Mouse (Mus musculus): Measurements from ENCODE around the gene Fnbp1l. TPM values are rescaled to one million over a fixed set of nuclear protein-coding genes. Genes with fewer than 3 reads are reported as not detected.

Fnbp1l gene
- total and polyA plus RNA-seq, 2 experiments from 2014 or later = 11.9 to 18.0 TPM

- Histone ChIP-seq H3K27ac (ENCODE audit: low read depth) (no peak overlapping the region), H3K4me1 (ENCODE audit: control insufficient read depth, insufficient read depth) (peaks cover 7% of the 10 kb centered on the region), H3K9ac (replicated peaks; ENCODE audit: low read depth, low read length) (no peak overlapping the region), H3K27me3 (ENCODE audit: control insufficient read depth, insufficient read depth, low read length) (no peaks in the 10 kb centered on the region), H3K36me3 (replicated peaks; ENCODE audit: control insufficient read depth, insufficient read depth, low read length) (no peaks in the 10 kb centered on the region; the same call in 1 of the 2 replicates), H3K4me3 (ENCODE audit: low read depth, low read length) (no peak overlapping the region), H3K4me2 (ENCODE audit: low read depth, low read length) (no peak overlapping the region), H3K9me3 (replicated peaks; ENCODE audit: control insufficient read depth, low read length) (no peaks in the 10 kb centered on the region)
- no peak for ATAC-seq (ENCODE audit: insufficient read depth, low read depth)
- TF ChIP-seq EP300 (IDR thresholded peaks at IDR 0.05; ENCODE audit: low read depth) = no peak
- TF ChIP-seq CTCF (IDR thresholded peaks at IDR 0.05; ENCODE audit: low read depth) = no peak
- 90% methylated on average over 4 of the region's 4 CpGs for WGBS
- DNase-seq (ENCODE audit: low spot score) = no peak
Observed at GRCm38 (mm10) chr3:122520875-122521274, 98.6 kb downstream of the Fnbp1l start.

GRCm38 (mm10) chr3:122520365-122520764, 99.2 kb downstream of the Fnbp1l start:
- H3K4me1 ChIP-seq (ENCODE audit: control insufficient read depth, insufficient read depth) = peaks cover 11% of the 10 kb centered on the region
- 81% methylated on average over 3 of the region's 3 CpGs for WGBS
- no peak overlapping the region for H3K4me3 ChIP-seq (ENCODE audit: low read depth, low read length)
- no peak overlapping the region for H3K9ac ChIP-seq (replicated peaks; ENCODE audit: low read depth, low read length)
- no peak overlapping the region for H3K27ac ChIP-seq (ENCODE audit: low read depth)
- no peak for TF ChIP-seq CTCF (IDR thresholded peaks at IDR 0.05; ENCODE audit: low read depth)
- no peak for TF ChIP-seq EP300 (IDR thresholded peaks at IDR 0.05; ENCODE audit: low read depth)
- H3K27me3 ChIP-seq (ENCODE audit: control insufficient read depth, insufficient read depth, low read length) = no peaks in the 10 kb centered on the region
- H3K9me3 ChIP-seq (replicated peaks; ENCODE audit: control insufficient read depth, low read length) = no peaks in the 10 kb centered on the region
- DNase-seq (ENCODE audit: low spot score) (no peak), ATAC-seq (ENCODE audit: insufficient read depth, low read depth) (no peak)
- H3K36me3 ChIP-seq (replicated peaks; ENCODE audit: control insufficient read depth, insufficient read depth, low read length) = no peaks in the 10 kb centered on the region; the same call in 1 of the 2 replicates
- H3K4me2 ChIP-seq (ENCODE audit: low read depth, low read length) = no peak overlapping the region

GRCm38 (mm10) chr3:122519082-122519481, 100.4 kb downstream of the Fnbp1l start:
- Histone ChIP-seq H3K27ac (ENCODE audit: low read depth) (no peak overlapping the region), H3K27me3 (ENCODE audit: control insufficient read depth, insufficient read depth, low read length) (no peaks in the 10 kb centered on the region), H3K4me3 (ENCODE audit: low read depth, low read length) (no peak overlapping the region), H3K36me3 (replicated peaks; ENCODE audit: control insufficient read depth, insufficient read depth, low read length) (no peaks in the 10 kb centered on the region), H3K4me1 (ENCODE audit: control insufficient read depth, insufficient read depth) (peaks cover 16% of the 10 kb centered on the region), H3K9me3 (replicated peaks; ENCODE audit: control insufficient read depth, low read length) (no peaks in the 10 kb centered on the region), H3K9ac (replicated peaks; ENCODE audit: low read depth, low read length) (no peak overlapping the region), H3K4me2 (ENCODE audit: low read depth, low read length) (no peak overlapping the region)
- no peak for DNase-seq (ENCODE audit: low spot score)
- 47% methylated on average over 13 of the region's 13 CpGs for WGBS
- no peak for TF ChIP-seq CTCF (IDR thresholded peaks at IDR 0.05; ENCODE audit: low read depth)
- no peak for TF ChIP-seq EP300 (IDR thresholded peaks at IDR 0.05; ENCODE audit: low read depth)
- ATAC-seq (ENCODE audit: insufficient read depth, low read depth) = no peak

DNA sequence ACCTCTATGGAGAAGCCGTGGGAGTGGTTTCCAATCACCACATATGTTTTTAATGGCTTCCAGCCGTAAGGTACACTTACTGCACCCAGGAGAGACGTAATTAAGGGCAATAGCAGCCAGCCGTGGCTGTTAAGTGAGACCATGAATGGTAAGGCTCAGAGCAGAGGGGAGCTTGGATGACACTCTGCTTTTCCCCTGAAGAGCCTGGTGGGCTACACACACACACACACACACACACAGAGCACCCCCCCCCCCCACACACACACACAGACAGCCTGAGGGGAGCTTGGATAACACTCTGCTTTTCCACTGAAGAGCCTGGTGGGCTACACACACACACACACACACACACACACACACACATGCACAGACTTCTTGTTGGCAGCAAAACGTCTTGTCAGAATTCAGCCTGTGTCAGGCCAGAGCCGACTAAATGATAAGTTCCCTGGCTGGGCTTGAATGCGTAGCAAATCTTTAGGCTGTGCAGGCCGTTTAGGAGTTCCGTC, 101.2 kb downstream of the Fnbp1l start:
- no peak overlapping the region for H3K27ac ChIP-seq (ENCODE audit: low read depth)
- 52% methylated on average over 9 of the region's 9 CpGs for WGBS
- no peaks in the 10 kb centered on the region for H3K36me3 ChIP-seq (replicated peaks; ENCODE audit: control insufficient read depth, insufficient read depth, low read length)
- H3K9ac ChIP-seq (replicated peaks; ENCODE audit: low read depth, low read length) = no peak overlapping the region
- H3K4me2 ChIP-seq (ENCODE audit: low read depth, low read length) = no peak overlapping the region
- ATAC-seq (ENCODE audit: insufficient read depth, low read depth) (peak; percentile 13; the same call in 1 of the 2 replicates), DNase-seq (ENCODE audit: low spot score) (peak; percentile 13)
- no peak overlapping the region for H3K4me3 ChIP-seq (ENCODE audit: low read depth, low read length)
- H3K4me1 ChIP-seq (ENCODE audit: control insufficient read depth, insufficient read depth) = peaks cover 16% of the 10 kb centered on the region
- no peaks in the 10 kb centered on the region for H3K9me3 ChIP-seq (replicated peaks; ENCODE audit: control insufficient read depth, low read length)
- TF ChIP-seq EP300 (IDR thresholded peaks at IDR 0.05; ENCODE audit: low read depth) = no peak
- TF ChIP-seq CTCF (IDR thresholded peaks at IDR 0.05; ENCODE audit: low read depth) = no peak
- H3K27me3 ChIP-seq (ENCODE audit: control insufficient read depth, insufficient read depth, low read length) = no peaks in the 10 kb centered on the region

GRCm38 (mm10) chr3:122517726-122518125, 101.8 kb downstream of the Fnbp1l start:
- ATAC-seq (ENCODE audit: insufficient read depth, low read depth) (no peak), DNase-seq (ENCODE audit: low spot score) (no peak)
- Histone ChIP-seq H3K4me1 (ENCODE audit: control insufficient read depth, insufficient read depth) (peaks cover 16% of the 10 kb centered on the region), H3K27ac (ENCODE audit: low read depth) (no peak overlapping the region), H3K9me3 (replicated peaks; ENCODE audit: control insufficient read depth, low read length) (no peaks in the 10 kb centered on the region), H3K4me2 (ENCODE audit: low read depth, low read length) (no peak overlapping the region), H3K4me3 (ENCODE audit: low read depth, low read length) (no peak overlapping the region), H3K36me3 (replicated peaks; ENCODE audit: control insufficient read depth, insufficient read depth, low read length) (0 out of 2 replicates have a peak, but pooled peaks cover 3% of the 10 kb centered on the region), H3K9ac (replicated peaks; ENCODE audit: low read depth, low read length) (no peak overlapping the region), H3K27me3 (ENCODE audit: control insufficient read depth, insufficient read depth, low read length) (no peaks in the 10 kb centered on the region)
- TF ChIP-seq EP300 (IDR thresholded peaks at IDR 0.05; ENCODE audit: low read depth) (no peak), CTCF (IDR thresholded peaks at IDR 0.05; ENCODE audit: low read depth) (no peak)
- WGBS = 76% methylated on average over 4 of the region's 4 CpGs

- Histone ChIP-seq H3K9ac (replicated peaks; ENCODE audit: low read depth, low read length) (no peak overlapping the region), H3K27ac (ENCODE audit: low read depth) (no peak overlapping the region), H3K27me3 (ENCODE audit: control insufficient read depth, insufficient read depth, low read length) (no peaks in the 10 kb centered on the region), H3K4me3 (ENCODE audit: low read depth, low read length) (no peak overlapping the region), H3K4me1 (ENCODE audit: control insufficient read depth, insufficient read depth) (peaks cover 18% of the 10 kb centered on the region), H3K36me3 (replicated peaks; ENCODE audit: control insufficient read depth, insufficient read depth, low read length) (0 out of 2 replicates have a peak, but pooled peaks cover 5% of the 10 kb centered on the region), H3K9me3 (replicated peaks; ENCODE audit: control insufficient read depth, low read length) (no peaks in the 10 kb centered on the region), H3K4me2 (ENCODE audit: low read depth, low read length) (no peak overlapping the region)
- TF ChIP-seq CTCF (IDR thresholded peaks at IDR 0.05; ENCODE audit: low read depth) (no peak), EP300 (IDR thresholded peaks at IDR 0.05; ENCODE audit: low read depth) (no peak)
- ATAC-seq (ENCODE audit: insufficient read depth, low read depth) (no peak), DNase-seq (ENCODE audit: low spot score) (no peak)
- WGBS = 36% methylated on average over 3 of the region's 3 CpGs
Observed at GRCm38 (mm10) chr3:122516327-122516695, 103.2 kb downstream of the Fnbp1l start.
